Comparison of ENCODE assay signal across 33 mouse cellular contexts in genomic region chr1:81913561-81913964, GRCm38 (mm10).
DNase-seq lines count a peak whose midpoint lies in the region; ATAC-seq and TF ChIP-seq lines count a peak whose summit lies in the region.
"Had no signal": no experiment of that assay in that cellular context is flagged by ENCODE, and none has a peak within 500 bp of the region (broad histone marks: within the 10 kb centered on the region; RNA-seq: fewer than 3 reads in every experiment).

No protein-coding gene starts in this region.

- ATAC-seq in lung, embryonic 14.5 days (ENCODE audit: insufficient read depth): no peak
- ATAC-seq in limb, embryonic 13.5 days (ENCODE audit: low FRiP score, low read depth): peak; percentile 73; the same call in 1 of the 2 replicates
- no peak for ATAC-seq in midbrain, embryonic 14.5 days (ENCODE audit: low FRiP score, low TSS enrichment)
- ATAC-seq: forebrain, embryonic 15.5 days; intestine, postnatal 0 days; Patski had no signal

- no peak overlapping the region for H3K9ac ChIP-seq in lung, embryonic 14.5 days
- no peak overlapping the region for H3K9ac ChIP-seq in limb, embryonic 13.5 days
- H3K9ac ChIP-seq in midbrain, embryonic 14.5 days (replicated peaks; ENCODE audit: low read length): no peak overlapping the region
- H3K9ac ChIP-seq: forebrain, embryonic 15.5 days; heart, embryonic 12.5 days; hindbrain, embryonic 13.5 days; liver, embryonic 14.5 days; midbrain, embryonic 12.5 days had no signal

- H3K4me2 ChIP-seq in lung, embryonic 14.5 days: no peak overlapping the region
- H3K4me2 ChIP-seq in limb, embryonic 13.5 days (replicated peaks): no peak overlapping the region
- H3K4me2 ChIP-seq in midbrain, embryonic 14.5 days (ENCODE audit: low read length): no peak overlapping the region
- H3K4me2 ChIP-seq: forebrain, embryonic 15.5 days; heart, embryonic 12.5 days; hindbrain, embryonic 13.5 days; midbrain, embryonic 12.5 days had no signal

- no peak for TF ChIP-seq CTCF in lung, embryonic 14.5 days (IDR thresholded peaks at IDR 0.05; ENCODE audit: low read depth)
- no peak for TF ChIP-seq CTCF in embryonic fibroblast, embryonic 13.5 days (IDR thresholded peaks at IDR 0.05; ENCODE audit: borderline replicate concordance, insufficient read depth, low read length)

- H3K9me3 ChIP-seq in lung, embryonic 14.5 days (ENCODE audit: low read depth, low read length): no peaks in the 10 kb centered on the region
- no peaks in the 10 kb centered on the region for H3K9me3 ChIP-seq in limb, embryonic 13.5 days
- no peaks in the 10 kb centered on the region for H3K9me3 ChIP-seq in midbrain, embryonic 14.5 days (ENCODE audit: control insufficient read depth, low read length)
- H3K9me3 ChIP-seq: forebrain, embryonic 10.5 days; forebrain, embryonic 15.5 days; heart, embryonic 12.5 days; hindbrain, embryonic 13.5 days; midbrain, embryonic 12.5 days had no signal

- no peaks in the 10 kb centered on the region for H3K4me1 ChIP-seq in lung, embryonic 14.5 days (ENCODE audit: insufficient read depth)
- H3K4me1 ChIP-seq in embryonic fibroblast, embryonic 13.5 days (ENCODE audit: control insufficient read depth, insufficient read depth, low read length): no peaks in the 10 kb centered on the region; the same call in none of the 2 replicates
- peaks cover 8% of the 10 kb centered on the region for H3K4me1 ChIP-seq in limb, embryonic 13.5 days
- H3K4me1 ChIP-seq in midbrain, embryonic 14.5 days (ENCODE audit: control insufficient read depth, insufficient read depth, low read length): no peaks in the 10 kb centered on the region
- H3K4me1 ChIP-seq: forebrain, embryonic 15.5 days; heart, embryonic 12.5 days; hindbrain, embryonic 13.5 days; megakaryocyte, embryonic 14.5 days; midbrain, embryonic 12.5 days had no signal

- H3K36me3 ChIP-seq in lung, embryonic 14.5 days (ENCODE audit: insufficient read depth): no peaks in the 10 kb centered on the region
- no peaks in the 10 kb centered on the region for H3K36me3 ChIP-seq in limb, embryonic 13.5 days
- H3K36me3 ChIP-seq in midbrain, embryonic 14.5 days (ENCODE audit: control insufficient read depth, insufficient read depth, low read length): no peaks in the 10 kb centered on the region
- H3K36me3 ChIP-seq: forebrain, embryonic 10.5 days; forebrain, embryonic 15.5 days; heart, embryonic 12.5 days; hindbrain, embryonic 13.5 days; midbrain, embryonic 12.5 days had no signal

- peak; percentile 10 for DNase-seq in lung, embryonic 14.5 days
- DNase-seq in lung, postnatal 36 days: no peak
- no peak for DNase-seq in right cerebral cortex, postnatal 25 days
- no peak for DNase-seq in lung, postnatal 4 days
- DNase-seq in midbrain, embryonic 14.5 days: no peak
- DNase-seq: adrenal gland, postnatal 14 days; B cell, adult 2 months; cerebellum, adult 11 months; cerebellum, adult 9-11 months; gastrocnemius, adult 2 months; heart, adult 2 months; heart, postnatal 4 days; kidney, postnatal 25 days; liver; lung, adult 2 months; lung, postnatal 14 days; retina, postnatal 1 day; right cerebral cortex, postnatal 4 days; thymus, adult 18-20 months; thymus, postnatal 25 days had no signal

- no peak for TF ChIP-seq POLR2A in embryonic fibroblast, embryonic 13.5 days (IDR thresholded peaks at IDR 0.05; ENCODE audit: low read depth, low read length)

- 84% methylated on average over 4 of the region's 4 CpGs for WGBS in lung, embryonic 14.5 days
- WGBS in limb, embryonic 13.5 days: 48% methylated on average over 4 of the region's 4 CpGs
- WGBS in midbrain, embryonic 14.5 days: 82% methylated on average over 4 of the region's 4 CpGs

- no peak overlapping the region for H3K4me3 ChIP-seq in lung, embryonic 14.5 days (ENCODE audit: low read depth, low read length)
- no peak overlapping the region for H3K4me3 ChIP-seq in embryonic fibroblast, embryonic 13.5 days (ENCODE audit: insufficient read depth, low read length)
- H3K4me3 ChIP-seq in limb, embryonic 13.5 days: no peak overlapping the region
- H3K4me3 ChIP-seq in midbrain, embryonic 14.5 days (replicated peaks; ENCODE audit: low read depth, low read length): no peak overlapping the region
- H3K4me3 ChIP-seq: forebrain, embryonic 10.5 days; forebrain, embryonic 15.5 days; gastrocnemius, adult 2 months; heart, adult 2 months; heart, embryonic 12.5 days; hindbrain, embryonic 13.5 days; megakaryocyte, embryonic 14.5 days; midbrain, embryonic 12.5 days had no signal

- H3K27me3 ChIP-seq in lung, embryonic 14.5 days (ENCODE audit: insufficient read depth, low read length): no peaks in the 10 kb centered on the region
- no peaks in the 10 kb centered on the region for H3K27me3 ChIP-seq in limb, embryonic 13.5 days
- H3K27me3 ChIP-seq in midbrain, embryonic 14.5 days (ENCODE audit: control insufficient read depth, insufficient read depth, low read length): no peaks in the 10 kb centered on the region
- H3K27me3 ChIP-seq: CH12.LX; forebrain, embryonic 15.5 days; heart, embryonic 12.5 days; hindbrain, embryonic 13.5 days; megakaryocyte, embryonic 14.5 days; midbrain, embryonic 12.5 days; Patski had no signal

- no peak overlapping the region for H3K27ac ChIP-seq in lung, embryonic 14.5 days (ENCODE audit: low read depth)
- peak overlapping the region; percentile 72 for H3K27ac ChIP-seq in embryonic fibroblast, embryonic 13.5 days (ENCODE audit: insufficient read depth, low read length)
- H3K27ac ChIP-seq in limb, embryonic 13.5 days: no peak overlapping the region
- H3K27ac ChIP-seq in midbrain, embryonic 14.5 days (replicated peaks; ENCODE audit: low read depth, low read length): no peak overlapping the region
- H3K27ac ChIP-seq: forebrain, embryonic 10.5 days; forebrain, embryonic 15.5 days; gastrocnemius, adult 2 months; heart, adult 2 months; hindbrain, embryonic 13.5 days; liver, embryonic 14.5 days; midbrain, embryonic 12.5 days; stomach, postnatal 0 days had no signal
